11 mouse cellular contexts compared by ENCODE assay signal in the genomic region with DNA sequence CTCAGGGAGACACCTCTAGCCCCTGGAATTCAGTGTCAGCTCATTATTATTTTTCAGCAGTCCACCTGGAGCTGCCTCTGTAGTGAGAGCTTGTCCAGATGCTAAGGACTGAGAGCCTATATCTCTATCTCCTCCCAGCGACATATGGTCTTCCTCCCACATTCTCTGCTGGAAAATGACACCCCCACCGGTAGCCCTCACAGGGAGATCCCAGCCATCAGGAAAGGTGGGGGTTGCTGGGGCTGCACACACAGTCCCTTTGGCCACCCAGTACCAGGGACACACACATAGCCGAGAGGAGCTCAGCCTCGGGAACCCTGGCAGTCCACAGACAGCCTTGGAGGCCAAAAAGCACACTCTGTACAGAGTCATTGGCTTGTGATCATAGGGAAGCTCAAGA. TPM values are rescaled to one million over a fixed set of nuclear protein-coding genes. Genes with fewer than 3 reads are reported as not detected.
"Had no signal": no experiment of that assay in that cellular context is flagged by ENCODE, and none has a peak within 500 bp of the region (broad histone marks: within the 10 kb centered on the region; RNA-seq: fewer than 3 reads in every experiment).

No protein-coding gene starts in this region.

- ATAC-seq: intestine, embryonic 16.5 days; lung, postnatal 0 days; midbrain, embryonic 13.5 days had no signal

- DNase-seq: kidney, adult 2 months; kidney, postnatal 25 days; lung, adult 2 months; lung, postnatal 36 days; spleen, adult 18-20 months; thymus, adult 18-20 months; thymus, postnatal 14 days had no signal

RNA-seq across cellular contexts. Expression of a gene that starts 26.5 kb away (rescaled TPM):
- total RNA-seq: megakaryocyte progenitor cell, adult 5-6 weeks had no signal
